Mouse (Mus musculus) ES-E14 (cell line): Measurements from ENCODE around the gene Ifna15.
A peak's percentile ranks its signal among the peaks of the same experiment; 100 is the strongest.

ENCODE experiments used
- CHD2 ChIP-seq: IDR thresholded peaks from 2 replicates; pipeline ENCODE4 v1.6.1; 2014; ENCODE audit warnings: mild to moderate bottlenecking, low read depth, low read length, inconsistent platforms
- MAFK ChIP-seq: IDR thresholded peaks from 2 replicates; pipeline ENCODE4 v1.6.1; 2014; ENCODE audit warnings: mild to moderate bottlenecking, low read depth, low read length, inconsistent platforms; ENCODE audit not compliant: insufficient read depth
- ZC3H11A ChIP-seq: IDR thresholded peaks from 2 replicates; pipeline ENCODE4 v1.6.1; 2012; ENCODE audit warnings: low read depth, mild to moderate bottlenecking, inconsistent platforms, low read length, borderline replicate concordance
- ZNF384 ChIP-seq: IDR thresholded peaks from 2 replicates; pipeline ENCODE4 v1.6.1; 2012; ENCODE audit warnings: low read depth, low read length, inconsistent platforms

- TF ChIP-seq ZC3H11A (peak; percentile 77; the same call in 1 of the 2 replicates), MAFK (no peak), ZNF384 (no peak), CHD2 (no peak)
Measured at GRCm38 (mm10) chr4:88543649-88544234, 14.3 kb downstream of the Ifna15 start.
